Mouse (Mus musculus) megakaryocyte, embryonic 14.5 days (primary cell): Measurements from ENCODE around the gene Stk39.

Source experiments
- FLI1 ChIP-seq: IDR thresholded peaks from 2 replicates; pipeline ENCODE4 v1.6.1; 2012; ENCODE audit warnings: low read length, inconsistent platforms, mixed read lengths
- GATA1 ChIP-seq: IDR thresholded peaks from 3 replicates; pipeline ENCODE4 v1.6.1; 2012; ENCODE audit warnings: mixed read lengths, low read length, inconsistent platforms, borderline replicate concordance

- TF ChIP-seq GATA1, result no peak
- TF ChIP-seq FLI1, result no peak
Observed at GRCm38 (mm10) chr2:68466124-68467070, 5.7 kb downstream of the Stk39 start.
